Mouse (Mus musculus) c-Kit-positive CD71-positive TER-119-negative erythroid progenitor cells, embryonic 14.5 days (primary cell): ENCODE data around the gene Gpr65.
"Not testable (repeated sequence)": the region's sequence is repeated elsewhere in the genome, so short reads cannot be mapped to it uniquely, and the experiment has no call there.

Experiments used
- DNase-seq: peaks from one replicate; pipeline ENCODE4 v3.0.0-alpha.2; 2013; ENCODE audit warnings: low read depth

Gene Gpr65

GRCm38 (mm10) chr12:98268441-98269369 is at the start of gene Gpr65:
Gpr65 (plus strand) TSS chr12:98268635.
- DNase-seq, result no peak

GRCm38 (mm10) chr12:98223286-98223685 is 45.1 kb upstream of the Gpr65 start:
- no peak for DNase-seq

- DNase-seq, result no peak
These were observed 41.4 kb upstream of the Gpr65 start for GRCm38 (mm10) chr12:98227037-98227436.

GRCm38 (mm10) chr12:98238478-98238877 is 30.0 kb upstream of the Gpr65 start:
- not testable (repeated sequence) for DNase-seq

GRCm38 (mm10) chr12:98244161-98244560 is 24.3 kb upstream of the Gpr65 start:
- no peak for DNase-seq

- DNase-seq, result no peak
These were observed 23.6 kb upstream of the Gpr65 start for GRCm38 (mm10) chr12:98244865-98245264.

- DNase-seq, result no peak
These were observed 21.6 kb upstream of the Gpr65 start for GRCm38 (mm10) chr12:98246835-98247234.

GRCm38 (mm10) chr12:98249671-98250070 is 18.8 kb upstream of the Gpr65 start:
- no peak for DNase-seq

GRCm38 (mm10) chr12:98250327-98250726 is 18.1 kb upstream of the Gpr65 start:
- DNase-seq, result no peak

GRCm38 (mm10) chr12:98252417-98252816 is 16.0 kb upstream of the Gpr65 start:
- no peak for DNase-seq

- DNase-seq, result no peak
These were observed 13.0 kb upstream of the Gpr65 start for GRCm38 (mm10) chr12:98255373-98255995.

- peak; percentile 17 for DNase-seq
These were observed 10.0 kb upstream of the Gpr65 start for GRCm38 (mm10) chr12:98258371-98258844.

GRCm38 (mm10) chr12:98258845-98259517 is 9.5 kb upstream of the Gpr65 start, which contains the start of gene Galc:
Galc (minus strand) TSS chr12:98259459.
- peak; percentile 59 for DNase-seq

GRCm38 (mm10) chr12:98259518-98259852 is 8.9 kb upstream of the Gpr65 start:
- no peak for DNase-seq

GRCm38 (mm10) chr12:98265697-98266096 is 2.7 kb upstream of the Gpr65 start:
- no peak for DNase-seq

- no peak for DNase-seq
These were observed 1.6 kb downstream of the Gpr65 start for GRCm38 (mm10) chr12:98269791-98270745.

GRCm38 (mm10) chr12:98270810-98271566 is 2.6 kb downstream of the Gpr65 start:
- no peak for DNase-seq

- no peak for DNase-seq
These were observed 4.0 kb downstream of the Gpr65 start for GRCm38 (mm10) chr12:98272433-98272832.

GRCm38 (mm10) chr12:98280530-98280929 is 12.1 kb downstream of the Gpr65 start:
- peak; percentile 21 for DNase-seq

GRCm38 (mm10) chr12:98280996-98281395 is 12.6 kb downstream of the Gpr65 start:
- no peak for DNase-seq
